Mouse (Mus musculus): ENCODE data around the gene Cyb5b. TPM values are rescaled to one million over a fixed set of nuclear protein-coding genes. Genes with fewer than 3 reads are reported as not detected.

Gene Cyb5b
- polyA plus RNA-seq, 1 experiment from 2014 or later: 134 TPM

DNA sequence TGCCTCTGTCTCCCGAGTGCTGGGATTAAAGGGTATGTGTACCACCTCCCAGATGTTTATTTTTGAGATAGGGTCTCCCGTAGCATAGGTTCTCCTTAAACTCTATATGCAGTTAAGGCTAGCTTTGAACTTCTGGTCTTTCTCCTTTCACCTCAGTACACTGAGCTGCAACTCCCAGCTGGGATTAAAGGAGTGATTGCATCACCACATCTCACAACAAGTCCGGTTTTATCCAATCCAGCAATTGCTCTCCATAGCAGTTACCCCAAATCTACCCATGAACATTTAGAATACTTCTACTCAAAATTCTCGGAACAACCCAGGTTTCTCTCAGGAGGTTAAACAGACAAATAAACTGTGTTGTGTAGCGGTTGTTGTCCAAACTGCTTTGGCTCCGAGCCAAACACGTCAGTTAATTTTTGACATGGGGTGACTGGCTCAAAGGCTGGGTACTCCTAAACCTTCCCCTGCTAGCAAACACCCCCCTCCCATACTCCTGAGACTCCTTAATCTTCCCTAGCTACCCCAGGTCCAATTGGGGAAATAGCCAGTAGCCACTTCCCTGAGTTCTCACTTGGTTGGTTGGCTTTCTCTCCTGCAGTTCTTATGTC lies 28.7 kb upstream of the Cyb5b start:
- DNase-seq (ENCODE audit: low spot score) (no peak), ATAC-seq (replicated peaks; ENCODE audit: low FRiP score, low TSS enrichment, low read depth) (no peak)
- 85% methylated on average over 7 of the region's 7 CpGs for WGBS
- no peak overlapping the region for H3K4me2 ChIP-seq (ENCODE audit: low read length)
- H3K4me1 ChIP-seq (replicated peaks; ENCODE audit: control insufficient read depth, insufficient read depth, low read length): peaks cover 17% of the 10 kb centered on the region
- no peaks in the 10 kb centered on the region for H3K36me3 ChIP-seq (ENCODE audit: control insufficient read depth, insufficient read depth, low read length)
- H3K9ac ChIP-seq (ENCODE audit: low read length): no peak overlapping the region
- H3K27me3 ChIP-seq (replicated peaks; ENCODE audit: control insufficient read depth, insufficient read depth, low read length): no peaks in the 10 kb centered on the region
- no peak overlapping the region for H3K27ac ChIP-seq (ENCODE audit: low read depth)
- H3K9me3 ChIP-seq (ENCODE audit: control insufficient read depth, low read length): no peaks in the 10 kb centered on the region
- H3K4me3 ChIP-seq (ENCODE audit: low read depth, low read length): no peak overlapping the region

DNA sequence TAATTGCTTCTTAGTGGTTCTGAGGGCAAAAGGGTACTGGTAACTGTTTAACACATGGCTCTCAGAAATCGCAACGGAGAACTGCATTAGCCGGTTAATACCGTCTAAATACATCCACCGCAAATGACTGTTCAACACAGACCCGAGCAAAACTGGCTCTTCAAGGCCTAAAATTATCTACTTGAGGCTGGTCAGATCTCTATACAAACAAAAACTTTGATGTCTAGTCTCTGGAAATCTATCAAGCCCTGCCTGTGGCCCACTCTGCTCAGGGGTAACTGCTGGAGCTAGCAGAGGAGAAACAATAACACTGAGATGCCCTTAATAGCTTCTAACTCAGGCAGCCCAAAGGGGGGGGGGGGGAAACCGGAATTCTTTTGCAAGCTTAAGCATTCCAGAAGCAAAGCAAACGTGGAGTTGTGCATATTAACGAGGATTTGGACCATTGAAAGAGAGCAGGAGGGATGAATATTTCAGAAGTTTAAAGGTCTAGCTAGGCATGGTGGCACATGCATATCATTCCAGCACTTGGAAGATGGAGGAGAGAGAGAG lies 27.3 kb upstream of the Cyb5b start:
- WGBS: 9% methylated on average over 9 of the region's 9 CpGs
- no peaks in the 10 kb centered on the region for H3K36me3 ChIP-seq (ENCODE audit: control insufficient read depth, insufficient read depth, low read length)
- no peak overlapping the region; the same call in 1 of the 2 replicates for H3K27ac ChIP-seq (ENCODE audit: low read depth)
- no peak overlapping the region for H3K4me3 ChIP-seq (ENCODE audit: low read depth, low read length)
- H3K4me1 ChIP-seq (replicated peaks; ENCODE audit: control insufficient read depth, insufficient read depth, low read length): peaks cover 16% of the 10 kb centered on the region
- no peaks in the 10 kb centered on the region for H3K27me3 ChIP-seq (replicated peaks; ENCODE audit: control insufficient read depth, insufficient read depth, low read length)
- ATAC-seq (replicated peaks; ENCODE audit: low FRiP score, low TSS enrichment, low read depth) (no peak), DNase-seq (ENCODE audit: low spot score) (no peak)
- H3K9me3 ChIP-seq (ENCODE audit: control insufficient read depth, low read length): no peaks in the 10 kb centered on the region
- no peak overlapping the region for H3K9ac ChIP-seq (ENCODE audit: low read length)
- H3K4me2 ChIP-seq (ENCODE audit: low read length): no peak overlapping the region

DNA sequence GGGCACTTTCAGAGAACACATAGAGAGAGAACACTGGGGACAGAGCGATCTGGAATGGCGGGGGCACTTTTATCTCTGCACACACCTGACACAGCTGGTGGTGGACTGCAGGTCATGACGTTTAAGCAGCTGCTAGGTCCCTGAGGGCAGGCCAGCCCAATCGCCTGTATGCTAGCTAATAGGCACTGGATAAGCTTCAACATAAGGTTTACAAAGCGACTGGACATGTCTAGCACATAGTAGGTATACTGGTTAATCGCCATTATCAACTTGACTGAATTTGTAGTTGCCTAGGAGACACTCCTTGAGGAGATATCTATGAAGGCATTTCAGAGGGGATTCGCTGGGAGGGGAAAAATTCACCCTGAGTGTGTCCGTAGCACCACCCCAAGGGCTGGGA lies 26.1 kb upstream of the Cyb5b start:
- WGBS: 72% methylated on average over 8 of the region's 8 CpGs
- no peak for DNase-seq (ENCODE audit: low spot score)

DNA sequence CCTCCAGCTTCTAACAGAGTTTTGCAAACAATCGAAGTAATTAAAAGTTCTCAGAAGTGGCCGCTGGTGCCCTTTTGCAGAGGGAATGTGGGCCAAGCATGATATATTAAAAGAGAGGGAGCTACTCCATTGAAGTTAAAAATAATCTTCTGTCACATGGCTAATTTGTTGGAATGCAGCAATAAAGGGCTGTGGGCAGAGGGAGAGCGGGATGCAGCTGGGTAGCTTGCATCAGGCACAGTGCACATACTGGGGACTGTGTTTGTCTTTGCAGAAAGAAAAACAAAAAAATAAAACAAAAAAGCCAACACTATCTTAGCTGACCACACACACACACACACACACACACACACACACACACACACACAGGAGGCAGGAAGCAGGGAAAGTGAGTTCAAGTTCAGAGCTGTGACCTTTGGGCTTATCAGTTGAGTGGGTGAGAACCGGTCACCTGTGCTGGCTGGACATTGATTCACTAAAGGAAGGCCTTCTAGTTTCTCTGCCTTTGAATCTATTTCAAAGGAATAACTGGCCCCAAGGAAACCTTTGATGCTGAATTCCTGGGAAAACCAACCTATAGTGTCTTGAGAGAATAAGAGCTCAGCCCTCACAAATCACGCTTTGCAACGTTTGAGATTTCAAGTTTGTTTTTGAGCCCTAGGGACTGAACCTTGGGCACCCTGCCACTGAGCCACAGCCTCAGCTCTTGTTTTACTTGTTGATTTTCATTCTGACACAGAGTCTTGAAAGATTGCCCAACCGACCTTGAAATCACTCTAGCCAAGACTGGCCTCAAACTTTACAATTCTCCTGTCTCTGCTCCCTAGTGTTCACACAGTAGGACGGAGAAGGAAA lies 21.0 kb upstream of the Cyb5b start:
- H3K9me3 ChIP-seq (ENCODE audit: control insufficient read depth, low read length): no peaks in the 10 kb centered on the region
- no peaks in the 10 kb centered on the region for H3K4me1 ChIP-seq (replicated peaks; ENCODE audit: control insufficient read depth, insufficient read depth, low read length)
- no peak for ATAC-seq (replicated peaks; ENCODE audit: low FRiP score, low TSS enrichment, low read depth)
- no peak overlapping the region for H3K4me2 ChIP-seq (ENCODE audit: low read length)
- H3K9ac ChIP-seq (ENCODE audit: low read length): no peak overlapping the region
- H3K27ac ChIP-seq (ENCODE audit: low read depth): no peak overlapping the region
- 55% methylated on average over 8 of the region's 8 CpGs for WGBS
- no peak for DNase-seq (ENCODE audit: low spot score)
- H3K36me3 ChIP-seq (ENCODE audit: control insufficient read depth, insufficient read depth, low read length): no peaks in the 10 kb centered on the region
- no peak overlapping the region for H3K4me3 ChIP-seq (ENCODE audit: low read depth, low read length)
- H3K27me3 ChIP-seq (replicated peaks; ENCODE audit: control insufficient read depth, insufficient read depth, low read length): no peaks in the 10 kb centered on the region

More for the DNA sequence above, 26.1 kb upstream of the Cyb5b start:
- H3K36me3 ChIP-seq (ENCODE audit: control insufficient read depth, insufficient read depth, low read length): no peaks in the 10 kb centered on the region
- H3K9ac ChIP-seq (ENCODE audit: low read length): no peak overlapping the region
- H3K4me1 ChIP-seq (replicated peaks; ENCODE audit: control insufficient read depth, insufficient read depth, low read length): peaks cover 4% of the 10 kb centered on the region; the same call in 1 of the 2 replicates
- no peak overlapping the region for H3K4me2 ChIP-seq (ENCODE audit: low read length)
- no peaks in the 10 kb centered on the region for H3K9me3 ChIP-seq (ENCODE audit: control insufficient read depth, low read length)
- ATAC-seq (replicated peaks; ENCODE audit: low FRiP score, low TSS enrichment, low read depth): 0 out of 2 replicates have a peak, but pooled peaks have one; percentile 40
- H3K27me3 ChIP-seq (replicated peaks; ENCODE audit: control insufficient read depth, insufficient read depth, low read length): no peaks in the 10 kb centered on the region
- H3K4me3 ChIP-seq (ENCODE audit: low read depth, low read length): no peak overlapping the region
- no peak overlapping the region for H3K27ac ChIP-seq (ENCODE audit: low read depth)

DNA sequence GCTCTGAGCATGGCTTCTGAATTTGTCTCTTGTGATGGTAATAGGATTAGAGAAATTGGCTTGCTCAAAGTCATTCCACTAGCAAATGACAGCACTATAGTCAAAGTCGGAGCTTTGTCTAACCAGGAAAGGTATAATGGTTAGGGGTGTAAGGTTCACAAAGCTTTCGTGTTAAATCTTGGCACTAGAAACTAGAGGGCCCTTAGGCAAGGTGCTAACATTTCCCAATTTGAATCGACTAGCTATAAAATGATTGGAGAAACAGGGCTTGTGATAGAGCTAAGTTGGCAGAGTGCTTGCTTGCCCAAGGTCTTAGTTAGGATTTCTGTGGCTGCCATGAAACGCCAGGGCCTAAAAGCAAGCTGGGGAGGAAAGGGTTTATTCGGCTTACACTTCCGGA lies 20.4 kb upstream of the Cyb5b start:
- Histone ChIP-seq H3K9ac (ENCODE audit: low read length) (no peak overlapping the region), H3K4me3 (ENCODE audit: low read depth, low read length) (no peak overlapping the region), H3K36me3 (ENCODE audit: control insufficient read depth, insufficient read depth, low read length) (no peaks in the 10 kb centered on the region), H3K27me3 (replicated peaks; ENCODE audit: control insufficient read depth, insufficient read depth, low read length) (no peaks in the 10 kb centered on the region), H3K4me1 (replicated peaks; ENCODE audit: control insufficient read depth, insufficient read depth, low read length) (no peaks in the 10 kb centered on the region), H3K4me2 (ENCODE audit: low read length) (no peak overlapping the region), H3K27ac (ENCODE audit: low read depth) (no peak overlapping the region), H3K9me3 (ENCODE audit: control insufficient read depth, low read length) (no peaks in the 10 kb centered on the region)
- whole genome bisulfite sequencing: 85% methylated on average over 6 of the region's 6 CpGs
- DNase-seq (ENCODE audit: low spot score) (no peak), ATAC-seq (replicated peaks; ENCODE audit: low FRiP score, low TSS enrichment, low read depth) (no peak)

DNA sequence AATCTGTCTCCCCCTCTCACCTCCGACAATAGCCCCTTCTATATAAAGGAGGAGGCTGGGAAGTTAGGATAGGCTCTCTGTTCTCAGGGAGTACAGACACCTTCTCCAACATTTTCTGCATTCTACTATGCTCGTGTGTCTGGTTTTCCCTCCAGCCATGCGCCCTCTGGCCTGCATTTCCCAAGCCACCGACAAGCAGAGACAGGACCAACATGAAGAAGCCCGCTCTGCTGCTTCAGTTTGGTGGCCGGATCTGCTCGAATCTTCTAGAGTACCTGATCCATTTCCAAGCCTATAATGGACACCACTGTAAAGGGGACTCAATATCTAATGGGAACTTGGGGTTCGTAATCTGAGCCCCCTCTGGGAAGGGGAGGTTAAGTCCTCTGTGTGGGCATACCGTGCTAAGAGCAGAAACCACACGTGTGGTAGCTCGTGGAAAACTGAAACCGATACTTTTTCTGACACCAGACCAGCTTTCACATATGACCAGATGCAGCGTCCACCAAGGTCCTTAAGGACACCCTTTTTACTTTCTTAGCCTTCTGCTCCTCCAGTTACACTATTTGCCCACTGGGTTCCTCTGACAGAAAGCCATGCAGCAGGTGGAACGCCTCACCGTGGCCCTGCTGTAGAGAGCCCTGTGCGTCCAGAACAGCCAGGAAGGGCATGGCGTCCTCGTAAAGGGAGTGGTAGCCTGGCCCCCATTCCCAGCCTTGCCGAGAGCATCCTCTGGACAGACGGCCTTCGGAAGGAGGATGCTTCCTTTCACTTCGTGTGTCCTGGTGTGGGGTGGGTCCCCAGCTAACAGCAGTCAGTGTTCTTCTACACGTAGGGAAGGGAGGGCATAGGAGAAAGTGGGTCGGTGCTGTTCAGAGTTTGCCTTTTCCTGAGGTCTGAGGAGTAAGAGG lies 17.6 kb upstream of the Cyb5b start:
- no peaks in the 10 kb centered on the region for H3K27me3 ChIP-seq (replicated peaks; ENCODE audit: control insufficient read depth, insufficient read depth, low read length)
- H3K4me2 ChIP-seq (ENCODE audit: low read length): no peak overlapping the region
- DNase-seq (ENCODE audit: low spot score): no peak
- H3K4me3 ChIP-seq (ENCODE audit: low read depth, low read length): no peak overlapping the region
- H3K9me3 ChIP-seq (ENCODE audit: control insufficient read depth, low read length): no peaks in the 10 kb centered on the region
- H3K36me3 ChIP-seq (ENCODE audit: control insufficient read depth, insufficient read depth, low read length): no peaks in the 10 kb centered on the region
- no peak for ATAC-seq (replicated peaks; ENCODE audit: low FRiP score, low TSS enrichment, low read depth)
- no peak overlapping the region for H3K27ac ChIP-seq (ENCODE audit: low read depth)
- 75% methylated on average over 24 of the region's 24 CpGs for WGBS
- H3K9ac ChIP-seq (ENCODE audit: low read length): no peak overlapping the region
- H3K4me1 ChIP-seq (replicated peaks; ENCODE audit: control insufficient read depth, insufficient read depth, low read length): no peaks in the 10 kb centered on the region

DNA sequence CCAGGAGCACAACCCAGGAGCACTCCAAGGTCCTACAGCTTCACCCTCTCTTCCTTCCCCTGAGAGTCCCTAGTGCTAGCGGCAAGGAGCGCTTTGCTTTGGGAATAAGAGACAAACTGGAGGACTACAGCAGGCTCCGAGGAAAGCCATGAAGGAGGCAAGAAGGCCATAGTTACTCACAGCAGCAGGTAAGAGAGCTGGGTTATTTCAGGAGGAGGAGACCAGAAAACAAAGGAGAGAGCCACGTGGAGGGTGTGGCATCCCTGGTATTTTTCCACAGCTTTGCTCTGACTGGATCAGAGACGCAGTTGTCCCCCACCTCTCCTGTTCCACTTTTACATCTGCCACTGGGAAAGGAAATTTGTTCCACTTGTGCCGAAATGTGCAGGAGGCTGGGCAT lies 16.6 kb upstream of the Cyb5b start:
- no peak for ATAC-seq (replicated peaks; ENCODE audit: low FRiP score, low TSS enrichment, low read depth)
- WGBS: 58% methylated on average over 6 of the region's 6 CpGs

DNA sequence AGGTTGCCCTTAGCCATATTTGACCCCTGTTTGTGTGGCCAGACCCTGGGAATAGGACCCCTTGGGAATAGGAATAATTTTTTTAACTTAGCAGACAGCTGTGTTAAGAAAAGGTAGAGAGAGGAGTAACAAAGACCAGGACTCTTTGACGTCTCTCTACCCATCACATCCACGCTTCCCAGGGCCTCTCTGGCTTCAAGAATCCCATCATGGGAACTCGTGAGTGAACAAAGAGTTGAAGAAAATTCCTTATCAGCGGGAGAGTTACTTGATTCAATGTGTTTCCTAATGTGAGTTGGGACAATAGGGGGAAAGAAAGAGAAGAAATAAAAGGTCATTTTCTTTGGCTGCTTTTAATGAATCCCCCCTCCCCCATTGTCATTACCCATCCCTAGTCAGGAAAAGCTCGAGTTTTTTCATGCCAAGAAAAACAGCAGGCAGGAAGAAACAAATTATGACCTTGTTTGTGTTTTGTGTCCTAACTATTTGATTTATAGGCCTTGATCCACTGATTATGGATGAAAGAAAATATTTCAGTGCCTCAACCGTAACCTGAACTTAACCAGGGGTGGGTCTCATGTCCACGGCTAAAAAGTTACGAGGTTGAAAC lies 14.3 kb upstream of the Cyb5b start:
- Histone ChIP-seq H3K4me1 (replicated peaks; ENCODE audit: control insufficient read depth, insufficient read depth, low read length) (0 out of 2 replicates have a peak, but pooled peaks cover 3% of the 10 kb centered on the region), H3K4me3 (ENCODE audit: low read depth, low read length) (no peak overlapping the region), H3K9ac (ENCODE audit: low read length) (no peak overlapping the region), H3K4me2 (ENCODE audit: low read length) (no peak overlapping the region), H3K9me3 (ENCODE audit: control insufficient read depth, low read length) (no peaks in the 10 kb centered on the region), H3K27me3 (replicated peaks; ENCODE audit: control insufficient read depth, insufficient read depth, low read length) (no peaks in the 10 kb centered on the region), H3K27ac (ENCODE audit: low read depth) (no peak overlapping the region), H3K36me3 (ENCODE audit: control insufficient read depth, insufficient read depth, low read length) (no peaks in the 10 kb centered on the region)
- ATAC-seq (replicated peaks; ENCODE audit: low FRiP score, low TSS enrichment, low read depth) (no peak), DNase-seq (ENCODE audit: low spot score) (no peak)
- WGBS: 46% methylated on average over 8 of the region's 8 CpGs

More for the DNA sequence above, 16.6 kb upstream of the Cyb5b start:
- Histone ChIP-seq H3K4me3 (ENCODE audit: low read depth, low read length) (no peak overlapping the region), H3K9me3 (ENCODE audit: control insufficient read depth, low read length) (no peaks in the 10 kb centered on the region), H3K9ac (ENCODE audit: low read length) (no peak overlapping the region), H3K27me3 (replicated peaks; ENCODE audit: control insufficient read depth, insufficient read depth, low read length) (no peaks in the 10 kb centered on the region), H3K36me3 (ENCODE audit: control insufficient read depth, insufficient read depth, low read length) (no peaks in the 10 kb centered on the region), H3K4me2 (ENCODE audit: low read length) (no peak overlapping the region), H3K4me1 (replicated peaks; ENCODE audit: control insufficient read depth, insufficient read depth, low read length) (no peaks in the 10 kb centered on the region), H3K27ac (ENCODE audit: low read depth) (no peak overlapping the region)
- DNase-seq (ENCODE audit: low spot score): no peak
